Mouse (Mus musculus): ENCODE data around the gene Cachd1.

DNA sequence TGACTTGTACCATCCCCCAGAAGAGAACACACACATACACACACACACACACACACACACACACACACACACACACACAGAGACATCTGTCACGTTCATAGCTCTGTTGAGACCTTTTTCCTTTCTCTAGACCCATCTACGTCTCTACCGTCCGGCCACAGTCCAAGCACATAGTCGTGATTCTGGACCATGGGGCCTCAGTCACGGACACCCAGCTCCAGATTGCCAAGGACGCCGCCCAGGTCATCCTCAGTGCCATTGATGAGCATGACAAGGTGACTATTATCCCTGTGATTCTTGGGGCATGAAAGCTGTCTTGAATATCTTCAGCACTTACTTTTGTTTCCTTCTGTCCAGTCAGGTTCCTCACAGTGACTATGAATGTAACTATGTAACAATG lies 175.4 kb downstream of the Cachd1 start:
- TF ChIP-seq CTCF (IDR thresholded peaks at IDR 0.05; ENCODE audit: low read depth, low read length) (no peak), POLR2AphosphoS5 (IDR thresholded peaks at IDR 0.05; ENCODE audit: insufficient replicate concordance, low read depth, low read length) (no peak), GATA1 (IDR thresholded peaks at IDR 0.05; ENCODE audit: borderline replicate concordance, low read length) (no peak)

Measured in G1E (cell line).